Mouse (Mus musculus) limb, embryonic 11.5 days (tissue): ENCODE data around the gene Vps26c. TPM values are rescaled to one million over a fixed set of nuclear protein-coding genes. Genes with fewer than 3 reads are reported as not detected.
A peak's percentile ranks its signal among the peaks of the same experiment; 100 is the strongest.

Source experiments
- ATAC-seq: fragments of 200-750 bp; cut with Nextera tagmentation; 2 replicates; pipeline ENCODE4 v1.8.0; 2017; ENCODE audit warnings: low read depth; ENCODE audit not compliant: insufficient number of reproducible peaks, low FRiP score, low TSS enrichment
- DNase-seq: peaks from one replicate; pipeline ENCODE4 v3.0.0-alpha.2; 2015; ENCODE audit warnings: low spot score
- H3K27ac ChIP-seq: fragments of 300-500 bp; sonication (generic); replicated peaks from 2 replicates; pipeline ENCODE4 v1.5.1; 2014; ENCODE audit warnings: low read depth, mild to moderate bottlenecking, low read length
- H3K27me3 ChIP-seq: fragments of 300-500 bp; sonication (generic); 2 replicates; pipeline ENCODE4 v1.6.1; 2014; ENCODE audit warnings: mild to moderate bottlenecking, low read length, mixed read lengths; ENCODE audit not compliant: control insufficient read depth, insufficient read depth
- H3K36me3 ChIP-seq: fragments of 300-500 bp; sonication (generic); 2 replicates; pipeline ENCODE4 v1.6.1; 2014; ENCODE audit warnings: mild to moderate bottlenecking, low read length, moderate library complexity, mixed read lengths; ENCODE audit not compliant: control insufficient read depth, insufficient read depth
- H3K4me1 ChIP-seq: fragments of 300-500 bp; sonication (generic); 2 replicates; pipeline ENCODE4 v1.6.1; 2014; ENCODE audit warnings: low read length, mixed read lengths; ENCODE audit not compliant: control insufficient read depth, insufficient read depth
- H3K4me2 ChIP-seq: fragments of 300-500 bp; sonication (generic); 2 replicates; pipeline ENCODE4 v1.6.1; 2014; ENCODE audit warnings: low read depth, mild to moderate bottlenecking, moderate library complexity; ENCODE audit not compliant: severe bottlenecking
- H3K4me3 ChIP-seq: fragments of 300-500 bp; sonication (generic); 2 replicates; pipeline ENCODE4 v1.5.1; 2014; ENCODE audit warnings: low read depth, low read length
- H3K9ac ChIP-seq: fragments of 300-500 bp; sonication (generic); 2 replicates; pipeline ENCODE4 v1.6.1; 2014; ENCODE audit warnings: mild to moderate bottlenecking, low read length
- H3K9me3 ChIP-seq: fragments of 300-500 bp; sonication (generic); 2 replicates; pipeline ENCODE4 v1.6.1; 2016; ENCODE audit warnings: low read length; ENCODE audit not compliant: control insufficient read depth
- WGBS: fragments of 180-500 bp; shearing (Covaris S2); extraction: QIAGEN DNeasy Blood & Tissue Kit; methylation state at CpG from one replicate; pipeline ENCODE4 v1.1.7; 2014; 5-methylcytosine and 5-hydroxymethylcytosine counted together
- polyA plus RNA-seq: library from polyadenylated mRNA; unstranded; fragments of >200 nt; fragmentation: Nextera tagmentation; extraction: Ambion mirVana; gene quantifications from 2 replicates; pipeline ENCODE4 v1.2.1, GENCODE M21; 2014

Gene Vps26c
- polyA plus RNA-seq, 1 experiment from 2014 or later, result 49.3 TPM

- Histone ChIP-seq H3K27me3 (no peaks in the 10 kb centered on the region), H3K4me2 (no peak overlapping the region), H3K36me3 (no peaks in the 10 kb centered on the region; the same call in 1 of the 2 replicates), H3K4me1 (peaks cover 6% of the 10 kb centered on the region), H3K4me3 (no peak overlapping the region), H3K9me3 (no peaks in the 10 kb centered on the region), H3K27ac (no peak overlapping the region), H3K9ac (no peak overlapping the region)
- 58% methylated on average over 6 of the region's 6 CpGs for WGBS
- DNase-seq (no peak), ATAC-seq (no peak)
These were observed 2.8 kb downstream of the Vps26c start for GRCm38 (mm10) chr16:94523594-94524377.

DNA sequence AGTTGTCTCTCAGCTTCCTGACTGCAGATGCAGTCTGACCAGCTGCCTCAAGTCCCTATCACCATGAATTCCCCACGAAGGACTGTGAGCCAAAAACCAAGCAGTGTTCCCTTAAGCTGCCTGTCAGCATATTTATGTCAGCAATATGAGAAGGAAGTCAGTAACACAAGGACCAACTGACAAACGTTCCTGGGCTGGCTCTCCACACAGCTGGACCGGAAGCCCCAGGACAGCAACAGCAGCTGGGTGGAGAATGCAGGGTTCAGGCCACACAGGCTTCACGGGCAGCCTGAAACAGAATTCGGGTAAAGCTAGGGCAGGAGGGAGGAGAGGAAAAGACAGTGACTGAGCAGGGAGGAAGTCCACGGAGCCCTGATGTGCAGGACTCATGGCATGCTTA, 7.6 kb downstream of the Vps26c start:
- H3K4me2 ChIP-seq, result no peak overlapping the region
- ATAC-seq (no peak), DNase-seq (no peak)
- H3K4me3 ChIP-seq, result no peak overlapping the region
- no peak overlapping the region for H3K27ac ChIP-seq
- no peaks in the 10 kb centered on the region for H3K4me1 ChIP-seq
- H3K9me3 ChIP-seq, result no peaks in the 10 kb centered on the region
- H3K36me3 ChIP-seq, result no peaks in the 10 kb centered on the region; the same call in 1 of the 2 replicates
- no peaks in the 10 kb centered on the region for H3K27me3 ChIP-seq
- WGBS, result 58% methylated on average over 6 of the region's 6 CpGs
- 0 out of 2 replicates have a peak overlapping the region, but pooled peaks have one; percentile 32 for H3K9ac ChIP-seq

GRCm38 (mm10) chr16:94517606-94518005, 9.0 kb downstream of the Vps26c start:
- Histone ChIP-seq H3K27me3 (no peaks in the 10 kb centered on the region), H3K9me3 (no peaks in the 10 kb centered on the region), H3K36me3 (no peaks in the 10 kb centered on the region; the same call in 1 of the 2 replicates), H3K27ac (no peak overlapping the region), H3K4me3 (no peak overlapping the region), H3K4me2 (no peak overlapping the region), H3K4me1 (no peaks in the 10 kb centered on the region), H3K9ac (no peak overlapping the region)
- 95% methylated on average over 2 of the region's 2 CpGs for WGBS
- no peak for ATAC-seq
- no peak for DNase-seq

DNA sequence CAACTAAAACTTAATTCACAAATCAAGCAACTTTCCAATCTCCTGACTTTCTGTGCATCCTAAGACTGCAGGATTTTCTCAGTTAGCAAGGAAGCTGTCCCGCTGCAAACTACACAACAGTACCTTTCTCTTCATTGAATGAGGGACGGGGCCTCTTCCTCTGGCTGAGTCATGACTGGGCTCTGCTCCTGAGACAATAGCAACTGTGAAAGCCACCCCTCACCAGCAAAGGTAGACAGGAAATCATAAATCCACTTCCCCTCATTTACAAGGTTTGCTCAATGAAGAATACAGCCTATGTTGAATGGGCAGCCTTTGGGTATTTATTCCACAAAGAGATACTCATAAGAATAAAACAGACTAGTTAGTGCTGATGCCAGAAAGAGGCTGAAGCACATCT, 16.6 kb downstream of the Vps26c start:
- Histone ChIP-seq H3K4me1 (no peaks in the 10 kb centered on the region), H3K9ac (no peak overlapping the region), H3K9me3 (no peaks in the 10 kb centered on the region), H3K4me2 (no peak overlapping the region), H3K4me3 (no peak overlapping the region), H3K27ac (no peak overlapping the region), H3K36me3 (peaks cover 3% of the 10 kb centered on the region), H3K27me3 (no peaks in the 10 kb centered on the region)
- no peak for ATAC-seq
- DNase-seq, result no peak
- WGBS, result 89% methylated on average over 2 of the region's 2 CpGs

- Histone ChIP-seq H3K4me2 (no peak overlapping the region), H3K27me3 (no peaks in the 10 kb centered on the region), H3K9ac (no peak overlapping the region), H3K4me1 (no peaks in the 10 kb centered on the region), H3K4me3 (no peak overlapping the region), H3K36me3 (peaks cover 10% of the 10 kb centered on the region), H3K27ac (no peak overlapping the region), H3K9me3 (no peaks in the 10 kb centered on the region)
- WGBS, result 94% methylated on average over 8 of the region's 8 CpGs
- DNase-seq (no peak), ATAC-seq (no peak)
These were observed 17.9 kb downstream of the Vps26c start for GRCm38 (mm10) chr16:94508769-94509168.

- H3K9ac ChIP-seq, result no peak overlapping the region
- H3K27ac ChIP-seq, result no peak overlapping the region
- no peak for ATAC-seq
- peaks cover 10% of the 10 kb centered on the region for H3K36me3 ChIP-seq
- 95% methylated on average over 2 of the region's 2 CpGs for WGBS
- H3K27me3 ChIP-seq, result no peaks in the 10 kb centered on the region
- no peak for DNase-seq
- H3K4me1 ChIP-seq, result no peaks in the 10 kb centered on the region
- no peak overlapping the region for H3K4me3 ChIP-seq
- H3K4me2 ChIP-seq, result no peak overlapping the region
- H3K9me3 ChIP-seq, result no peaks in the 10 kb centered on the region
These were observed 19.6 kb downstream of the Vps26c start for GRCm38 (mm10) chr16:94507071-94507470.

GRCm38 (mm10) chr16:94504192-94504591, 22.4 kb downstream of the Vps26c start:
- Histone ChIP-seq H3K36me3 (peaks cover 16% of the 10 kb centered on the region), H3K4me3 (no peak overlapping the region), H3K27me3 (no peaks in the 10 kb centered on the region), H3K9me3 (no peaks in the 10 kb centered on the region), H3K4me1 (no peaks in the 10 kb centered on the region), H3K27ac (no peak overlapping the region), H3K4me2 (no peak overlapping the region), H3K9ac (no peak overlapping the region)
- DNase-seq (no peak), ATAC-seq (no peak)
- WGBS, result 91% methylated on average over 5 of the region's 5 CpGs

- 85% methylated on average over 5 of the region's 5 CpGs for WGBS
- DNase-seq (no peak), ATAC-seq (no peak)
These were observed 28.7 kb downstream of the Vps26c start for GRCm38 (mm10) chr16:94497911-94498310.

More at GRCm38 (mm10) chr16:94497911-94498310, 28.7 kb downstream of the Vps26c start:
- no peak overlapping the region for H3K4me2 ChIP-seq
- no peaks in the 10 kb centered on the region for H3K27me3 ChIP-seq
- no peaks in the 10 kb centered on the region for H3K4me1 ChIP-seq
- H3K9me3 ChIP-seq, result no peaks in the 10 kb centered on the region
- no peak overlapping the region for H3K4me3 ChIP-seq
- no peak overlapping the region for H3K9ac ChIP-seq
- peaks cover 21% of the 10 kb centered on the region for H3K36me3 ChIP-seq
- no peak overlapping the region for H3K27ac ChIP-seq
